Mouse (Mus musculus) kidney, adult 2 months (tissue): ENCODE results near the gene Wnt7b. TPM values are rescaled to one million over a fixed set of nuclear protein-coding genes. Genes with fewer than 3 reads are reported as not detected.

ENCODE experiments used
- DNase-seq: peaks from one replicate; pipeline ENCODE4 v3.0.0; 2021
- H3K27ac ChIP-seq: fragments of 200-500 bp; 2 replicates; pipeline ENCODE4 v1.5.1; 2012; ENCODE audit warnings: low read depth, low read length, control low read depth, inconsistent platforms; ENCODE audit not compliant: insufficient read depth
- H3K27me3 ChIP-seq: fragments of 200-500 bp; replicated peaks from 2 replicates; pipeline ENCODE4 v1.6.1; 2012; ENCODE audit warnings: mild to moderate bottlenecking, moderate library complexity, low read length, inconsistent platforms; ENCODE audit not compliant: control insufficient read depth, insufficient read depth
- H3K36me3 ChIP-seq: fragments of 200-500 bp; 2 replicates; pipeline ENCODE4 v1.6.1; 2012; ENCODE audit warnings: mild to moderate bottlenecking, moderate library complexity, low read length, inconsistent platforms; ENCODE audit not compliant: control insufficient read depth, insufficient read depth
- H3K4me1 ChIP-seq: fragments of 200-500 bp; 2 replicates; pipeline ENCODE4 v1.6.1; 2011; ENCODE audit warnings: low read length; ENCODE audit not compliant: control insufficient read depth, insufficient read depth
- H3K4me3 ChIP-seq: fragments of 200-500 bp; 2 replicates; pipeline ENCODE4 v1.5.1; 2011; ENCODE audit warnings: mild to moderate bottlenecking, low read depth, low read length, control low read depth; ENCODE audit not compliant: insufficient read depth
- CTCF ChIP-seq: fragments of 200-500 bp; conservative IDR thresholded peaks from 2 replicates; pipeline ENCODE4 v1.5.1; 2011; ENCODE audit warnings: low read depth, mild to moderate bottlenecking, control low read depth, low read length, moderate library complexity, mixed read lengths; ENCODE audit not compliant: insufficient read depth, insufficient read length
- POLR2A ChIP-seq: fragments of 200-500 bp; IDR thresholded peaks from one replicate; pipeline ENCODE4 v1.6.1; 2011; ENCODE audit warnings: low read depth, low read length, control low read depth
- whole genome bisulfite sequencing: fragments of 180-500 bp; shearing (Covaris S2); methylation state at CpG from one replicate; pipeline ENCODE4 v1.1.7; 2018; 5-methylcytosine and 5-hydroxymethylcytosine counted together
- polyA plus RNA-seq: library from polyadenylated mRNA; depleted of rRNA; stranded (reverse); fragments of >200 nt; gene quantifications from 2 replicates; pipeline ENCODE4 v1.2.3, GENCODE M21; 2012

Gene Wnt7b
- polyA plus RNA-seq, 1 experiment, result 12.8 TPM

- TF ChIP-seq POLR2A (no peak), CTCF (no peak)
- Histone ChIP-seq H3K4me1 (0 out of 2 replicates have a peak, but pooled peaks cover 6% of the 10 kb centered on the region), H3K4me3 (no peak overlapping the region), H3K36me3 (no peaks in the 10 kb centered on the region), H3K27ac (peak overlapping the region; percentile 37), H3K27me3 (no peaks in the 10 kb centered on the region)
- peak; percentile 59 for DNase-seq
- 64% methylated on average over 7 of the region's 7 CpGs for WGBS
Observed at GRCm38 (mm10) chr15:85600696-85601094, 18.4 kb upstream of the Wnt7b start.

- H3K27me3 ChIP-seq, result no peaks in the 10 kb centered on the region
- H3K36me3 ChIP-seq, result no peaks in the 10 kb centered on the region
- no peak overlapping the region for H3K4me3 ChIP-seq
- WGBS, result 21% methylated on average over 18 of the region's 18 CpGs
- peak overlapping the region; percentile 95 for H3K27ac ChIP-seq
- H3K4me1 ChIP-seq, result 0 out of 2 replicates have a peak, but pooled peaks cover 6% of the 10 kb centered on the region
- DNase-seq, result peak; percentile 96
- no peak for TF ChIP-seq CTCF
- no peak for TF ChIP-seq POLR2A
Observed at GRCm38 (mm10) chr15:85599887-85600695, 17.8 kb upstream of the Wnt7b start.

GRCm38 (mm10) chr15:85598984-85599886 is 17.0 kb upstream of the Wnt7b start:
- peak overlapping the region; percentile 95 for H3K27ac ChIP-seq
- peak; percentile 82 for DNase-seq
- H3K4me3 ChIP-seq, result no peak overlapping the region
- no peaks in the 10 kb centered on the region for H3K36me3 ChIP-seq
- 0 out of 2 replicates have a peak, but pooled peaks cover 6% of the 10 kb centered on the region for H3K4me1 ChIP-seq
- 39% methylated on average over 17 of the region's 17 CpGs for WGBS
- TF ChIP-seq CTCF (peak; percentile 93), POLR2A (no peak)
- H3K27me3 ChIP-seq, result no peaks in the 10 kb centered on the region

- Histone ChIP-seq H3K4me1 (0 out of 2 replicates have a peak, but pooled peaks cover 6% of the 10 kb centered on the region), H3K27me3 (no peaks in the 10 kb centered on the region), H3K27ac (no peak overlapping the region), H3K4me3 (no peak overlapping the region), H3K36me3 (no peaks in the 10 kb centered on the region)
- no peak for DNase-seq
- 67% methylated on average over 5 of the region's 5 CpGs for WGBS
- TF ChIP-seq POLR2A (no peak), CTCF (no peak)
Observed at GRCm38 (mm10) chr15:85598443-85598842, 16.2 kb upstream of the Wnt7b start.

- Histone ChIP-seq H3K27ac (no peak overlapping the region), H3K4me1 (0 out of 2 replicates have a peak, but pooled peaks cover 6% of the 10 kb centered on the region), H3K36me3 (no peaks in the 10 kb centered on the region), H3K4me3 (no peak overlapping the region), H3K27me3 (no peaks in the 10 kb centered on the region)
- WGBS, result 74% methylated on average over 3 of the region's 3 CpGs
- TF ChIP-seq CTCF, result no peak; the same call in 1 of the 2 replicates
- no peak for TF ChIP-seq POLR2A
- DNase-seq, result peak; percentile 41
Observed at GRCm38 (mm10) chr15:85597403-85597802, 15.1 kb upstream of the Wnt7b start.

- H3K4me3 ChIP-seq, result no peak overlapping the region
- no peak for TF ChIP-seq POLR2A
- TF ChIP-seq CTCF, result no peak
- H3K27ac ChIP-seq, result no peak overlapping the region
- H3K36me3 ChIP-seq, result no peaks in the 10 kb centered on the region
- no peak for DNase-seq
- no peaks in the 10 kb centered on the region for H3K4me1 ChIP-seq
- WGBS, result 81% methylated on average over 4 of the region's 4 CpGs
- H3K27me3 ChIP-seq, result no peaks in the 10 kb centered on the region
Observed at GRCm38 (mm10) chr15:85592674-85593073, 10.4 kb upstream of the Wnt7b start.

GRCm38 (mm10) chr15:85590831-85591230 is 8.6 kb upstream of the Wnt7b start:
- H3K36me3 ChIP-seq, result no peaks in the 10 kb centered on the region
- no peak for DNase-seq
- no peaks in the 10 kb centered on the region for H3K4me1 ChIP-seq
- H3K27me3 ChIP-seq, result no peaks in the 10 kb centered on the region
- H3K4me3 ChIP-seq, result no peak overlapping the region
- no peak overlapping the region for H3K27ac ChIP-seq
- TF ChIP-seq POLR2A (no peak), CTCF (no peak)
- WGBS, result 92% methylated on average over 10 of the region's 10 CpGs
